Mouse (Mus musculus): ENCODE data around the gene Hps4. TPM values are rescaled to one million over a fixed set of nuclear protein-coding genes. Genes with fewer than 3 reads are reported as not detected.

The Hps4 gene
- polyA plus RNA-seq, 1 experiment from 2014 or later = 42.0 TPM

DNA sequence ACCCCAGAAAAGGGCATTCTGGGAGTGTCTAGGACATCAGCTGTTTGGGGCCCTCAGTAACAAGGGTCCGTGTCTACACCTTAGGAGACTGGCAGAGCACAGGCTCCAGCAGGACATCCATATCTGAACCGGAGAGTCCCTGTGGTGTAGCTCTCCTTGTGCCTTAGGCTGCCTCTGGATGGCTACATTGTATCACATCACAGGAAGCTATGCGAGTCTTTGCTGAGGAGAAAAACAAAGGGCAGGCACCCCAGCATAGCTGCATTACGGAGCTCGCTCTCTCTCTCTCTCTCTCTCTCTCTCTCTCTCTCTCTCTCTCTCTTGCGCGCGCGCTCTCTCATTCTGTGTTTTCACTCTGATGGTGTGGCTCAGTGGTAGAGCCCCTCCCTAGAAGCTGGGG lies 39.2 kb downstream of the Hps4 start:
- 57% methylated on average over 9 of the region's 9 CpGs for WGBS
- H3K9ac ChIP-seq (replicated peaks; ENCODE audit: low read length) = no peak overlapping the region; the same call in 1 of the 2 replicates

DNA sequence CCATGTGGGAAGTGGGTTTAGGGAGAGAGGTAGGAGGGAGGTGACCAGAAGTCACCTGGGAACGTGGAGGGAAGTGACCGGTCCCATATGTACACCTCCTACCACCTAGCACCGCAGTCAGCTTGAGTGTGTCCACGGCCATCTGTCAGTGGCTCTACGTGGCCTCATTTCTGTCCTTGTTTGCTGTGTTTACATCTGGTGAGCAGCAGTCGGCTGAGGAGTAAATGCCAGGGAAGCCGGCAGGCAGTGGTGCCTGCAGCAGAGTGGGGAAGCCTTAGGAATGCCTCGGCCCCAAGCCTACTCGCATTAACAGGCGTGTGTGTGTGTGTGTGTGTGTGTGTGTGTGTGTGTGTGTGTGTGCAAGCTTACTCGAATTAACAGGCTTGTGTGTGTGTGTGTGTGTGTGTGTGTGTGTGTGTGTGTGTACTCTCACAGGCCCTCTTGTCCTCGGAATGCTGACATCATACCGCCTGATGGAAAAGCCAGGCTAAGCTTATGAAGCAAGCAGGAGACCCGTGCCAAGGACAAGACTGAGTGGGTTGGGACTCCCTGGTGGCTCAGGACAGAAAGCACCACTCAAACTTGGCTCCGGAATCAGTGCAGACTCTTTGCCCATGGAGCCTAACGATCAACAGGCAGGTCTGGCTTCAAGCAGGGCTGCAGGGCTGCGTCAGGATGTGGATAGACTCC lies 39.9 kb downstream of the Hps4 start:
- Histone ChIP-seq H3K4me1 (ENCODE audit: control insufficient read depth, insufficient read depth, low read length) (peaks cover 5% of the 10 kb centered on the region; the same call in 1 of the 2 replicates), H3K27me3 (ENCODE audit: control insufficient read depth, insufficient read depth, low read length) (no peaks in the 10 kb centered on the region), H3K4me3 (replicated peaks; ENCODE audit: low read depth, low read length) (no peak overlapping the region), H3K4me2 (ENCODE audit: low read length) (no peak overlapping the region), H3K9me3 (ENCODE audit: control insufficient read depth, low read length) (no peaks in the 10 kb centered on the region), H3K36me3 (ENCODE audit: control insufficient read depth, insufficient read depth, low read length) (peaks cover 47% of the 10 kb centered on the region), H3K27ac (replicated peaks; ENCODE audit: low read depth, low read length) (peak overlapping the region; percentile 78), H3K9ac (replicated peaks; ENCODE audit: low read length) (no peak overlapping the region)
- DNase-seq (peak; percentile 30), ATAC-seq (ENCODE audit: low FRiP score, low TSS enrichment) (no peak)
- WGBS = 69% methylated on average over 16 of the region's 17 CpGs

More for the DNA sequence above, 39.2 kb downstream of the Hps4 start:
- Histone ChIP-seq H3K36me3 (ENCODE audit: control insufficient read depth, insufficient read depth, low read length) (peaks cover 49% of the 10 kb centered on the region), H3K4me2 (ENCODE audit: low read length) (no peak overlapping the region), H3K27me3 (ENCODE audit: control insufficient read depth, insufficient read depth, low read length) (no peaks in the 10 kb centered on the region), H3K4me1 (ENCODE audit: control insufficient read depth, insufficient read depth, low read length) (peaks cover 5% of the 10 kb centered on the region; the same call in 1 of the 2 replicates), H3K27ac (replicated peaks; ENCODE audit: low read depth, low read length) (peak overlapping the region; percentile 78), H3K4me3 (replicated peaks; ENCODE audit: low read depth, low read length) (no peak overlapping the region), H3K9me3 (ENCODE audit: control insufficient read depth, low read length) (no peaks in the 10 kb centered on the region)
- ATAC-seq (ENCODE audit: low FRiP score, low TSS enrichment) = no peak
- peak; percentile 44 for DNase-seq

DNA sequence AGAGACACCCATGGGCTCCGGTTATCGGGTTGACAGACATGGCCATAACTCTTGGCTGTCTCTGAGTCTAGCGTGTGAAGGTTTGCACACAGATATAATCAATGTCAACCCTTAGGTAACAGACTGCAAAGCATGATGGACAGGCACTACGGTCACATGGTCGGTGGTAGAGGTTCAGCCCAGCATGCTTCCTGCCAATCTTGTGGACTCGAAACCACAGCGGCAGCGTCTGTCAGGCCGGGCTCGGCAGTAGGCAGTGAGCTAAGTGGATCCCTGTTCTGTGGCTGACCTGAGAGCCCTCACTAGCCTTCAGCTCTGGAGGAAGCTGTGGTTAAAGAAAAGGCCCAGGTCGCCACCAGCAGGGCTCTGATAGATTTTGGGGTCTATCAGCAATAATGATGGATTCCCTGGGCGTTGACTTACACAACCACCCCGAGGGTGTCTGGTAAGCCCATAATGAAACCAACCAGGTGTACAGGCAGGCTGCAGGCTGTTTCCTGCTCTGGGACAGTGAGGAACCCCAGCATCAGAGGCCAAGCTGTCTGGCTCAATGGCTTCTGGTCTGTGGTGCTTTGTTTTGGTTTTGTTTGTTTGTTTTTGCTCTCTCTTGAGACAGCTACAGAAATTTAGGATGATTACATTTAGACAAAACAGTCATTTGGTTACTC lies 42.1 kb downstream of the Hps4 start:
- Histone ChIP-seq H3K4me1 (ENCODE audit: control insufficient read depth, insufficient read depth, low read length) (peaks cover 17% of the 10 kb centered on the region), H3K27ac (replicated peaks; ENCODE audit: low read depth, low read length) (no peak overlapping the region), H3K9ac (replicated peaks; ENCODE audit: low read length) (no peak overlapping the region), H3K4me2 (ENCODE audit: low read length) (no peak overlapping the region), H3K9me3 (ENCODE audit: control insufficient read depth, low read length) (no peaks in the 10 kb centered on the region), H3K27me3 (ENCODE audit: control insufficient read depth, insufficient read depth, low read length) (no peaks in the 10 kb centered on the region), H3K36me3 (ENCODE audit: control insufficient read depth, insufficient read depth, low read length) (peaks cover 41% of the 10 kb centered on the region), H3K4me3 (replicated peaks; ENCODE audit: low read depth, low read length) (no peak overlapping the region)
- WGBS = 94% methylated on average over 13 of the region's 13 CpGs
- no peak for DNase-seq
- no peak for ATAC-seq (ENCODE audit: low FRiP score, low TSS enrichment)

- no peak overlapping the region for H3K4me2 ChIP-seq (ENCODE audit: low read length)
- ATAC-seq (ENCODE audit: low FRiP score, low TSS enrichment) (no peak), DNase-seq (no peak)
- 84% methylated on average over 2 of the region's 2 CpGs for WGBS
- H3K4me1 ChIP-seq (ENCODE audit: control insufficient read depth, insufficient read depth, low read length) = peaks cover 21% of the 10 kb centered on the region
- H3K27ac ChIP-seq (replicated peaks; ENCODE audit: low read depth, low read length) = no peak overlapping the region
- H3K27me3 ChIP-seq (ENCODE audit: control insufficient read depth, insufficient read depth, low read length) = no peaks in the 10 kb centered on the region
- H3K9me3 ChIP-seq (ENCODE audit: control insufficient read depth, low read length) = no peaks in the 10 kb centered on the region
- H3K4me3 ChIP-seq (replicated peaks; ENCODE audit: low read depth, low read length) = no peak overlapping the region
- H3K9ac ChIP-seq (replicated peaks; ENCODE audit: low read length) = no peak overlapping the region
- H3K36me3 ChIP-seq (ENCODE audit: control insufficient read depth, insufficient read depth, low read length) = peaks cover 45% of the 10 kb centered on the region
These were observed 43.1 kb downstream of the Hps4 start for GRCm38 (mm10) chr5:112385973-112386372.

DNA sequence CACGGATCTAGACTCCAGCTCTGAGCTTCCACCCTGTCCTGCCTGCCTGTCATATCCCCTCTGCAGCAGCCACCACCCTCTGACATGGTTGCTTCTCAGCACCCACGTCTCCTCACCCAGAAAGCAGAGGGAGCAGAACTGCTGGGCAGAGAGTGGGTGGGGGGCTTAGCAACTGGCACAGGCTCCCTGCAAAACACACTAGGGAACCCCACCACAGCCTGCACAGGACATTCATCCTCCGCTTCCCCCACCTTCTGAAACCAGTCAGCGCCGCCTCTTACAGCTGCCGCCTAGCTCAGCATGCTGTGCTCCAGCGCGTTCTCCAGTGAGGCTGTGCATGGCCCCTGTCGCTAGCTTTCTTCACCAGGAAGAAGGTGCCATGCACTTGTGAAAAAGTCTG lies 46.5 kb downstream of the Hps4 start:
- 73% methylated on average over 9 of the region's 9 CpGs for WGBS
- DNase-seq = no peak
- no peak overlapping the region for H3K9ac ChIP-seq (replicated peaks; ENCODE audit: low read length)
- H3K4me2 ChIP-seq (ENCODE audit: low read length) = peak overlapping the region; percentile 27; the same call in 1 of the 2 replicates
- ATAC-seq (ENCODE audit: low FRiP score, low TSS enrichment) = no peak
- H3K27me3 ChIP-seq (ENCODE audit: control insufficient read depth, insufficient read depth, low read length) = no peaks in the 10 kb centered on the region
- no peak overlapping the region for H3K4me3 ChIP-seq (replicated peaks; ENCODE audit: low read depth, low read length)
- H3K9me3 ChIP-seq (ENCODE audit: control insufficient read depth, low read length) = no peaks in the 10 kb centered on the region
- no peak overlapping the region for H3K27ac ChIP-seq (replicated peaks; ENCODE audit: low read depth, low read length)
- H3K36me3 ChIP-seq (ENCODE audit: control insufficient read depth, insufficient read depth, low read length) = peaks cover 54% of the 10 kb centered on the region
- peaks cover 34% of the 10 kb centered on the region for H3K4me1 ChIP-seq (ENCODE audit: control insufficient read depth, insufficient read depth, low read length)

DNA sequence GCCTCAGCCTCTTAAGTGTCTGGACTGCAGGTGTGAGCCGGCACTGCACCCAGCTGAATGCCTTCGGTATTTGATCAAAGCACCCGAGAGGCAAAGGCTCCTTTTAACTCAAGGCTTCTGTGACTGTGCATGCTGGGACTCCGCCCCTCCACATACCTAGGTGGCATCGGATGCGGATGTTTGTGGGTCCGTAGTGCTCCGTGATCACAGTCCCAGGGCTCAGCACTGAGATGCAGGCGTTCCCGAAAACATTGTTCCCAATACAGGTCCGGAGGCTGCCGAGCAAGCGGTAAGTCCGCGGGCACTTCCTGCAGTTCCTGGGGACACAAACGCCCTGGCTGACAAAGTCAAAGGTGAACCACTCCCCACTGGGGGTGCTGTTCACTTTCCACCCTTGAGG lies 48.1 kb downstream of the Hps4 start:
- H3K4me2 ChIP-seq (ENCODE audit: low read length) = no peak overlapping the region; the same call in 1 of the 2 replicates
- no peak overlapping the region for H3K9ac ChIP-seq (replicated peaks; ENCODE audit: low read length)
- no peak overlapping the region for H3K27ac ChIP-seq (replicated peaks; ENCODE audit: low read depth, low read length)
- ATAC-seq (ENCODE audit: low FRiP score, low TSS enrichment) (no peak), DNase-seq (no peak)
- peaks cover 39% of the 10 kb centered on the region for H3K4me1 ChIP-seq (ENCODE audit: control insufficient read depth, insufficient read depth, low read length)
- H3K4me3 ChIP-seq (replicated peaks; ENCODE audit: low read depth, low read length) = no peak overlapping the region
- peaks cover 38% of the 10 kb centered on the region for H3K36me3 ChIP-seq (ENCODE audit: control insufficient read depth, insufficient read depth, low read length)
- H3K27me3 ChIP-seq (ENCODE audit: control insufficient read depth, insufficient read depth, low read length) = no peaks in the 10 kb centered on the region
- WGBS = 63% methylated on average over 16 of the region's 16 CpGs
- no peaks in the 10 kb centered on the region for H3K9me3 ChIP-seq (ENCODE audit: control insufficient read depth, low read length)

- H3K9ac ChIP-seq (replicated peaks; ENCODE audit: low read length) = no peak overlapping the region
- H3K4me2 ChIP-seq (ENCODE audit: low read length) = no peak overlapping the region
- ATAC-seq (ENCODE audit: low FRiP score, low TSS enrichment) = no peak
- peaks cover 39% of the 10 kb centered on the region for H3K4me1 ChIP-seq (ENCODE audit: control insufficient read depth, insufficient read depth, low read length)
- H3K27ac ChIP-seq (replicated peaks; ENCODE audit: low read depth, low read length) = no peak overlapping the region
- H3K36me3 ChIP-seq (ENCODE audit: control insufficient read depth, insufficient read depth, low read length) = peaks cover 30% of the 10 kb centered on the region
- 68% methylated on average over 27 of the region's 27 CpGs for WGBS
- no peak for DNase-seq
- no peak overlapping the region for H3K4me3 ChIP-seq (replicated peaks; ENCODE audit: low read depth, low read length)
- no peaks in the 10 kb centered on the region for H3K9me3 ChIP-seq (ENCODE audit: control insufficient read depth, low read length)
- no peaks in the 10 kb centered on the region for H3K27me3 ChIP-seq (ENCODE audit: control insufficient read depth, insufficient read depth, low read length)
These were observed 48.9 kb downstream of the Hps4 start for GRCm38 (mm10) chr5:112391676-112392323.

DNA sequence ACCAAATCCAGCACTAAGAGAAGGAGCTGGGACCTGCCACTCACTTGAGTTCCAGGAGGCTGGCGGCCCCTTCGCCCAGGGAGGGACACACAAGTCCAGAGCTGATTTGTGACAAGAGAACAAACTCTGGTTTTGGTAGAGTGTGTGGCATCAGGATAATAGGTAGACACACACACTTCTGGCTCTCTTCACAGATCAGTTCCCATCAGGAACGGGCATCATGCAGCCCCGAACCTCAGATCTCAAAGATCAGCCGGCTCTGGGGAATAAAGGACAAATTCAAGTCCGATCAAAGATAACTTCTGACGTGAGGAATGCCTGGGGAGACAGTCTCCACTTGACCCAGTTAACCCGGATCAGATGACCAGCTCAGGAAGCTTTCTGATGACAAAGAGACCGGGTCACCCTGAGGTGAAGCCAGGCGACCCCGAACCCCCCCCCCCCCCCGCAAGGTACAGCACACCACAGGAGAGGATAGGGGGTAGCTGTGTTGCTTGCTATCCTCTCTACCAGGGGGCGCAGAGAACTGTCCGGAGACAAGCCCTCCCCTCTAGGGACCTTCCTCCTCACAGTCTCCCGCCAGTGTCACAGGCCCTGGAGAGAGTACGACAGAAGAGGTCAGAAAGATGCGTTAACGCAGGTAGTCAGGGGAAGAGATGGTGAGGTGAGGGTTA lies 51.0 kb downstream of the Hps4 start:
- WGBS = 7% methylated on average over 17 of the region's 18 CpGs
- H3K4me2 ChIP-seq (ENCODE audit: low read length) = peak overlapping the region; percentile 63
- H3K27ac ChIP-seq (replicated peaks; ENCODE audit: low read depth, low read length) = peak overlapping the region; percentile 85
- ATAC-seq (ENCODE audit: low FRiP score, low TSS enrichment) = peak; percentile 10
- peaks cover 37% of the 10 kb centered on the region for H3K4me1 ChIP-seq (ENCODE audit: control insufficient read depth, insufficient read depth, low read length)
- H3K27me3 ChIP-seq (ENCODE audit: control insufficient read depth, insufficient read depth, low read length) = no peaks in the 10 kb centered on the region
- H3K9me3 ChIP-seq (ENCODE audit: control insufficient read depth, low read length) = no peaks in the 10 kb centered on the region
- H3K9ac ChIP-seq (replicated peaks; ENCODE audit: low read length) = peak overlapping the region; percentile 78
- DNase-seq = peak; percentile 37
- peaks cover 24% of the 10 kb centered on the region; the same call in 1 of the 2 replicates for H3K36me3 ChIP-seq (ENCODE audit: control insufficient read depth, insufficient read depth, low read length)
- H3K4me3 ChIP-seq (replicated peaks; ENCODE audit: low read depth, low read length) = peak overlapping the region; percentile 61
